Mouse (Mus musculus): ENCODE measurements around the gene Sirpa. TPM values are rescaled to one million over a fixed set of nuclear protein-coding genes. Genes with fewer than 3 reads are reported as not detected.

The Sirpa gene
- total and polyA plus RNA-seq, 3 experiments = not detected

- no peaks in the 10 kb centered on the region for H3K4me1 ChIP-seq (ENCODE audit: control insufficient read depth in 1 of 2, insufficient read depth in 2 of 2, low read length in 2 of 2)
- no peak for DNase-seq (ENCODE audit: low read depth, low spot score)
- H3K27ac ChIP-seq (ENCODE audit: control insufficient read depth, low read depth, low read length) = no peak overlapping the region
- H3K9me3 ChIP-seq (replicated peaks; ENCODE audit: insufficient read depth, low read length) = no peaks in the 10 kb centered on the region
- H3K36me3 ChIP-seq (ENCODE audit: control insufficient read depth in 1 of 2, insufficient read depth in 2 of 2, low read length in 2 of 2) = no peaks in the 10 kb centered on the region
- no peaks in the 10 kb centered on the region for H3K79me2 ChIP-seq (ENCODE audit: control insufficient read depth, insufficient read depth, low read length, poor library complexity)
- TF ChIP-seq NELFE (IDR thresholded peaks at IDR 0.05; ENCODE audit: low read depth, low read length) = no peak
- no peak for TF ChIP-seq HCFC1 (IDR thresholded peaks at IDR 0.05; ENCODE audit: low read depth, low read length)
- no peak for TF ChIP-seq ZKSCAN1 (IDR thresholded peaks at IDR 0.05; ENCODE audit: low read depth, low read length)
- TF ChIP-seq CHD2 (IDR thresholded peaks at IDR 0.05; ENCODE audit: low read length) = no peak
- no peak for TF ChIP-seq MAFK (IDR thresholded peaks at IDR 0.05; ENCODE audit: borderline replicate concordance, low read depth, low read length)
- TF ChIP-seq POLR2AphosphoS5 (IDR thresholded peaks at IDR 0.05; ENCODE audit: borderline replicate concordance, low read depth, low read length) = no peak
- no peak for TF ChIP-seq CTCF (IDR thresholded peaks at IDR 0.05 in 2 of 3, conservative IDR thresholded peaks at IDR 0.05 in 1 of 3; ENCODE audit: control insufficient read depth in 1 of 3, insufficient read depth in 1 of 3, low read depth in 2 of 3, low read length in 3 of 3, poor library complexity in 1 of 3, severe bottlenecking in 1 of 3)
- no peak for TF ChIP-seq UBTF (IDR thresholded peaks at IDR 0.05; ENCODE audit: borderline replicate concordance, insufficient read depth, low read depth, low read length)
- TF ChIP-seq ELF1 (IDR thresholded peaks at IDR 0.05; ENCODE audit: low read depth, low read length) = no peak
- TF ChIP-seq POLR2AphosphoS2 (IDR thresholded peaks at IDR 0.05; ENCODE audit: low read length) = no peak
- TF ChIP-seq MAX (IDR thresholded peaks at IDR 0.05; ENCODE audit: low read length) = no peak
- no peak for TF ChIP-seq TBP (IDR thresholded peaks at IDR 0.05; ENCODE audit: low read depth, low read length)
- no peak for TF ChIP-seq ZNF384 (IDR thresholded peaks at IDR 0.05; ENCODE audit: low read depth, low read length)
- TF ChIP-seq ZC3H11A (IDR thresholded peaks at IDR 0.05; ENCODE audit: low read depth, low read length) = no peak
- no peak for TF ChIP-seq USF1 (IDR thresholded peaks at IDR 0.05; ENCODE audit: low read depth, low read length)
- TF ChIP-seq ETS1 (IDR thresholded peaks at IDR 0.05; ENCODE audit: low read depth, low read length) = no peak
- TF ChIP-seq NRF1 (IDR thresholded peaks at IDR 0.05; ENCODE audit: insufficient read depth, low read depth, low read length, poor library complexity, severe bottlenecking) = no peak
- no peak for TF ChIP-seq TAL1 (IDR thresholded peaks at IDR 0.05; ENCODE audit: low read length)
- no peak overlapping the region for H3K4me3 ChIP-seq (ENCODE audit: control insufficient read depth in 1 of 2, insufficient read depth in 1 of 2, low read depth in 2 of 2, low read length in 2 of 2)
- H3K9ac ChIP-seq (ENCODE audit: control insufficient read depth, low read depth, low read length, poor library complexity, severe bottlenecking) = no peak overlapping the region
- H3K27me3 ChIP-seq (ENCODE audit: control insufficient read depth in 1 of 2, insufficient read depth in 2 of 2, low read length in 2 of 2) = 0 out of 4 replicates have a peak, but pooled peaks cover 0 to 1% of the 10 kb centered on the region in 2 experiments
Measured at GRCm38 (mm10) chr2:129574395-129575046, 18.1 kb upstream of the Sirpa start.

DNA sequence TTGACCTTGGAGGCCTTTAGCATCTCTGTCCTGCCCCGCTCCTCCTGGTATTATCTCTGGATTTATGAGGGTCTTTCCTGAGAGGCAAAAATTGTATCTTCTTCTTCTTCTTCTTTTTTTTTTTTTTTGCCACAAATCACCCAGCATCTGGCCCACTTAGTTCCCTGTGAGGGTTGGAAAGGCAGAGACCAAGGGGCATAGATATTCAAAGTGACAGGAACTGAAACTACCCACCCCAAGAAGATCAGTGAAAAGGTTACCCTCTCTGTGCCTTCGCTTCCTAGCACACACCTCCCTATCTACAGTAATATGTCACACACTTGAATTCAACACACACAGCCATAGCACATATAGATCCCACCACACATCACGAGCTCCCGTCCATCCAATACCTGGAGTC lies 17.5 kb upstream of the Sirpa start:
- Histone ChIP-seq H3K4me3 (ENCODE audit: control insufficient read depth in 1 of 2, insufficient read depth in 1 of 2, low read depth in 2 of 2, low read length in 2 of 2) (no peak overlapping the region), H3K27ac (ENCODE audit: control insufficient read depth, low read depth, low read length) (no peak overlapping the region), H3K27me3 (ENCODE audit: control insufficient read depth in 1 of 2, insufficient read depth in 2 of 2, low read length in 2 of 2) (0 out of 4 replicates have a peak, but pooled peaks cover 0 to 3% of the 10 kb centered on the region in 2 experiments), H3K79me2 (ENCODE audit: control insufficient read depth, insufficient read depth, low read length, poor library complexity) (no peaks in the 10 kb centered on the region), H3K9ac (ENCODE audit: control insufficient read depth, low read depth, low read length, poor library complexity, severe bottlenecking) (no peak overlapping the region), H3K36me3 (ENCODE audit: control insufficient read depth in 1 of 2, insufficient read depth in 2 of 2, low read length in 2 of 2) (no peaks in the 10 kb centered on the region), H3K4me1 (ENCODE audit: control insufficient read depth in 1 of 2, insufficient read depth in 2 of 2, low read length in 2 of 2) (no peaks in the 10 kb centered on the region), H3K9me3 (replicated peaks; ENCODE audit: insufficient read depth, low read length) (no peaks in the 10 kb centered on the region)
- DNase-seq (ENCODE audit: low read depth, low spot score) = no peak
- no peak for TF ChIP-seq MAX (IDR thresholded peaks at IDR 0.05; ENCODE audit: low read length)
- TF ChIP-seq USF2 (IDR thresholded peaks at IDR 0.05; ENCODE audit: borderline replicate concordance in 1 of 2, insufficient read depth in 1 of 2, low read depth in 1 of 2, low read length in 2 of 2) = no peak
- TF ChIP-seq GATA1 (IDR thresholded peaks at IDR 0.05; ENCODE audit: low read depth, low read length) = no peak
- no peak for TF ChIP-seq ZC3H11A (IDR thresholded peaks at IDR 0.05; ENCODE audit: low read depth, low read length)
- no peak for TF ChIP-seq TCF12 (IDR thresholded peaks at IDR 0.05; ENCODE audit: low read depth, low read length)
- no peak for TF ChIP-seq JUND (IDR thresholded peaks at IDR 0.05; ENCODE audit: low read depth, low read length)
- no peak for TF ChIP-seq SMC3 (IDR thresholded peaks at IDR 0.05; ENCODE audit: low read depth, low read length)
- no peak for TF ChIP-seq RAD21 (IDR thresholded peaks at IDR 0.05; ENCODE audit: low read depth, low read length)
- no peak for TF ChIP-seq POLR2AphosphoS5 (IDR thresholded peaks at IDR 0.05; ENCODE audit: borderline replicate concordance, low read depth, low read length)
- TF ChIP-seq NRF1 (IDR thresholded peaks at IDR 0.05; ENCODE audit: insufficient read depth, low read depth, low read length, poor library complexity, severe bottlenecking) = no peak
- no peak for TF ChIP-seq EP300 (IDR thresholded peaks at IDR 0.05; ENCODE audit: low read depth in 1 of 2, low read length in 2 of 2)
- TF ChIP-seq ZKSCAN1 (IDR thresholded peaks at IDR 0.05; ENCODE audit: low read depth, low read length) = no peak
- no peak for TF ChIP-seq POLR2AphosphoS2 (IDR thresholded peaks at IDR 0.05; ENCODE audit: low read length)
- no peak for TF ChIP-seq ELF1 (IDR thresholded peaks at IDR 0.05; ENCODE audit: low read depth, low read length)
- no peak for TF ChIP-seq BHLHE40 (IDR thresholded peaks at IDR 0.05; ENCODE audit: borderline replicate concordance, low read depth, low read length)
- TF ChIP-seq HCFC1 (IDR thresholded peaks at IDR 0.05; ENCODE audit: low read depth, low read length) = no peak
